In genomic region chr6:143099281-143099680, GRCm38 (mm10) we compare ENCODE assay signal across 8 mouse cellular contexts. TPM values are rescaled to one million over a fixed set of nuclear protein-coding genes. Genes with fewer than 3 reads are reported as not detected.
DNase-seq lines count a peak whose midpoint lies in the region; ATAC-seq lines count a peak whose summit lies in the region.

No protein-coding gene starts in this region.

- H3K27me3 ChIP-seq in forebrain, embryonic 12.5 days = peaks cover 8% of the 10 kb centered on the region
- no peaks in the 10 kb centered on the region; the same call in 1 of the 2 replicates for H3K27me3 ChIP-seq in liver, embryonic 13.5 days

- ATAC-seq in forebrain, embryonic 12.5 days (ENCODE audit: low FRiP score) = peak; percentile 73
- ATAC-seq in inflammation-experienced regulatory T-cells, adult 6 months = peak; percentile 15
- ATAC-seq in liver, embryonic 13.5 days (ENCODE audit: low read depth) = peak; percentile 46
- peak; percentile 39; the same call in 1 of the 2 replicates for ATAC-seq in neutrophil, adult 5-6 weeks (ENCODE audit: extremely low read depth, insufficient number of reproducible peaks, low FRiP score, poor library complexity, severe bottlenecking)

- 0 out of 2 replicates have a peak, but pooled peaks cover 9% of the 10 kb centered on the region for H3K36me3 ChIP-seq in forebrain, embryonic 12.5 days (replicated peaks)
- peaks cover 16% of the 10 kb centered on the region for H3K36me3 ChIP-seq in liver, embryonic 13.5 days

- peaks cover 20% of the 10 kb centered on the region for H3K4me1 ChIP-seq in forebrain, embryonic 12.5 days
- H3K4me1 ChIP-seq in liver, embryonic 13.5 days (replicated peaks) = peaks cover 42% of the 10 kb centered on the region

- peak overlapping the region; percentile 83 for H3K4me3 ChIP-seq in forebrain, embryonic 12.5 days (replicated peaks)
- peak overlapping the region; percentile 89 for H3K4me3 ChIP-seq in liver, embryonic 13.5 days (replicated peaks)

- peak overlapping the region; percentile 75 for H3K4me2 ChIP-seq in forebrain, embryonic 12.5 days
- peak overlapping the region; percentile 78 for H3K4me2 ChIP-seq in liver, embryonic 13.5 days

- peak overlapping the region; percentile 90 for H3K9ac ChIP-seq in forebrain, embryonic 12.5 days
- peak overlapping the region; percentile 94 for H3K9ac ChIP-seq in liver, embryonic 13.5 days

- H3K9me3 ChIP-seq in forebrain, embryonic 12.5 days = no peaks in the 10 kb centered on the region
- no peaks in the 10 kb centered on the region for H3K9me3 ChIP-seq in liver, embryonic 13.5 days (replicated peaks)

- peak; percentile 79 for DNase-seq in cerebellum, adult 11 months
- DNase-seq in cerebellum, adult 8-10 months = no peak
- peak; percentile 93 for DNase-seq in 3134 (ENCODE audit: extremely low read depth, insufficient read length, low spot score)
- peak; percentile 17 to 28 for DNase-seq in adrenal gland, postnatal 4 days (ENCODE audit: low spot score in 2 of 2)
- DNase-seq in liver, embryonic 13.5 days = peak; percentile 49

- WGBS in forebrain, embryonic 12.5 days = 0% methylated on average over 32 of the region's 32 CpGs
- under 1% methylated on average over 32 of the region's 32 CpGs for WGBS in liver, embryonic 13.5 days (ENCODE audit: insufficient replicate concordance)

- peak overlapping the region; percentile 97 for H3K27ac ChIP-seq in forebrain, embryonic 12.5 days
- peak overlapping the region; percentile 93 for H3K27ac ChIP-seq in liver, embryonic 13.5 days

RNA-seq across cellular contexts. Expression of gene C2cd5, which starts 0.7 kb away (rescaled TPM):
- total RNA-seq in adrenal gland, postnatal 4 days (2021) = 10 to 100 TPM; 33.6 to 37.2 TPM
- polyA plus RNA-seq in forebrain, embryonic 12.5 days (2016; fragmentation: Nextera tagmentation; extraction: Ambion mirVana) = 44.6 and 46.0 TPM in 2 replicates
- polyA plus RNA-seq in inflammation-experienced regulatory T-cells, adult 6 months (2017; shearing (Covaris generic)) = 10 to 100 TPM; 50.1 to 82.6 (median 80.9) TPM
- 15.2 and 18.8 TPM in 2 replicates for polyA plus RNA-seq in liver, embryonic 13.5 days (2015; fragmentation: Nextera tagmentation; extraction: Ambion mirVana)
- 40.3 and 43.1 TPM in 2 replicates for total RNA-seq in neutrophil, adult 5-6 weeks (2017)

Comparison
In these comparisons a context has a peak if more than half of its experiments do, and no peak if none do; other contexts are left out.
1. ATAC-seq: peak in every context shown above with its lines; median percentile 73 in forebrain, embryonic 12.5 days; 46 in liver, embryonic 13.5 days; 39 in neutrophil, adult 5-6 weeks; 15 in inflammation-experienced regulatory T-cells, adult 6 months.